Mouse (Mus musculus) right cerebral cortex, adult 18-20 months (tissue): ENCODE measurements at regions not wholly inside any gene's neighbourhood (a gene's known extent, or its start where the extent isn't known, plus 50 kb on each side); places are given as distances from the start of the nearest gene placed in this dataset.

Source experiments
- DNase-seq: peaks from one replicate; pipeline ENCODE4 v3.0.0; 2022; ENCODE audit warnings: mixed read lengths

DNA sequence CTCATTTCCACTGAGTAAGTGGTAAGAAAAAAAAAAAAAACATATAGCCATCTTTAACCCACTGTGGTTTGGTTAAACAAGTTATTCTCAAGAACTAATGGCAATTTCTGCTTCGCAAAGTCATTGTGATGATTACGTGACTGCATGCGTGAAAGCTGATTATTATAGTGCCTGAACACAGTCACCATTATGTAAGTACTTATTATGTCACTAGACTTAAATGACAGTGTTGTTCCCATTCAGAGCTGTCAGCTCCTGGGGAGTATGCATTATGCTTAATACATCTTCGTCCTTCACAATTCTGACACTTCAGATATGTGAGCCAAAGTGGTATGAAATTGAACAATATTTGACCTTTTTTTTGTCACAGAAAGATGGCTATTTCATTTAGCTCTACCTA lies 71.3 kb upstream of the Kcnd3 start:
- DNase-seq, result no peak

DNA sequence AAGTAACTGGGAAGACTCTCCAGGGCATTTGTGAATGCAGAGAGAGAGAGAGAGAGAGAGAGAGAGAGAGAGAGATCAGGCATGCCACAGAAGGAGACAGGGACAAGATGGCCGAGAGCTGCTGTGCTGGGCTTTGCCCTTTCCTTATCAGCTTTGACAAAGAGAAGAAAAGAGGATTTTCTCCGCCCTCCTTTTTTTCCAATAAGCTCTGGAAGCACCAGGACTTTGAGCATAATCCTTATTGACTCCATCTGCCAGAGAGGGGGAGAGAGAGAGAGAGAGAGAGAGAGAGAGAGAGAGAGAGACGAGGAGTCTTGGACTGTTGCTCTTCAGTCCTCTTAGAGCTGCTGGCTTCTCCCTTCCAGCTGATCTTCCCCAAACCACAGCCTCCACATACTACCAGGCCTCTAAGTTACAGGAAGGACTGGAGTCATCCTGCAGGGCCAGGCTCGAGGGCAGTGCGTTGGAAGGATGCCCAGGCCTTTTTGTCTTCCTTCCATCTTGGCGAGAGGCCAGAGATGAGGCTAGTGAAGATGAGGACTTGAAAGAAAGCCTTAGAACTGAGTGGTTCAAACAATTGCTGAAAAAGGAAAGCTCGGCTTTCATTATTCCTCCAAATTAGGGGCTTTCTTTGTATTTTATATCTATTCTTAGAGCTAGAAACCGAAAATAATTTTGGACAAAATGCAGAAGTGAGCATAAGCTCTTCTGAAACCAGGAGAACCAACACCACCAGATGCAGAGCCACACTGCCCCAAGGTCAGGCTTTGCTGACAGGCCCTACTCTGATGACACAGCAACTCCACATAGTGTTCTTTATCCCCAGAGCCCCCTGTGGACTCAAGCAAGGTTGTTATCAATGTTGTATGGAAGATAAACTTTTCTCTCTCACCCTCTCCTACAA lies 59.3 kb upstream of the Kcnd3 start:
- DNase-seq, result no peak
